Mouse (Mus musculus) brain, embryonic 14.5 days (tissue): ENCODE data around the gene Zfp91.

ENCODE experiments used
- CTCF ChIP-seq: fragments of 200-500 bp; IDR thresholded peaks from 2 replicates; pipeline ENCODE4 v1.5.1; 2012; ENCODE audit warnings: inconsistent platforms, mild to moderate bottlenecking, moderate library complexity, borderline replicate concordance; ENCODE audit not compliant: insufficient read depth, insufficient read length; ENCODE audit errors: extremely low read depth
- POLR2A ChIP-seq: fragments of 200-500 bp; IDR thresholded peaks from 2 replicates; pipeline ENCODE4 v1.6.1; 2012; ENCODE audit warnings: mild to moderate bottlenecking, inconsistent platforms, borderline replicate concordance; ENCODE audit not compliant: poor library complexity, insufficient read depth, insufficient read length, severe bottlenecking; ENCODE audit errors: extremely low read depth

DNA sequence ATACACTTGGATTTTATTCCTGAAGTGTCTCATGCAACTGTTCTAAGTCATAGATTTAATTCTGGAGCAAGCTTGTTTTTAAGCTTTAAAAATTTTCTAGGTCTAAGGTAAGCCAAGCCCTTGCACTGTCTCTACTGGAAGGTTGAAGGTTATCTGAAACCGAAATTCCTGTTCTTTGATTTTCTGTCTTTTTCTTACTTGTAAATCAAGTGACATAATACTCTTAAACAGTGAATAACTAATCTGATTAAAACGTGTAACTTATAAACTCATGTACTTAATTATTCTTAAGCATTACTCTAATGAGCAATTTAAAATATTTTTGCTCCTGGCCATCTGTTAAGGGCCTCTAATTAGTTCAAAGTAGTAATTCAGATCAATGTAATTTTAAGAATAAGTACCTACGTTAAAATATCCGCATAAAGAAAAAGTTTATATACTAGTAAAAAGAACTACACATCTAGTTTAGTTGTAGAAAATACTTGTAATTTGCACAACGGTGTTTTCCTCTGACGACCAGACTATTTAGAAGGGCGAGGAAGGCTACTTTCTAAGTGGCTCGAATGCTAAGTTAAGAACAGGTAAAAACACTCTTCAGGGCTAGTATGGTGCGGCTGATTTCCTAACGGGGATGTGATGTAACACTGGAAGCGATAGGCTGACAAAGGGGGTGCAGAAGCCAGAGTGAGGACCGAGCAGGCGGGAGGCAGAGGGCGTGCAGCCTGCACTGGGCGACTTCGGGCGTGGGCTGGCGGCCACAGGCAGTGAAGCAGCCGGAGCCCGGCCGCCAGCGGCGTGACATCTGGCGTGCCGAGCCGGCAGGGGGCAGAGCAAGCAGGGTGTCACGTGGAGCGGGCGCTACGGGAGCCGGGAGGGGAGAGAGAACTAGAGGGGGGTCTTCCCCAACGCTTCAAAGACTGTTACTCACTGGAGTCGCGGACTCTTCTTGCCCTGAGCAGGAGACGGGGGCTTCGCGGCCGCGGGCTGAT, 1.6 kb downstream of the Zfp91 start:
- TF ChIP-seq POLR2A (no peak; the same call in 1 of the 2 replicates), CTCF (peak; percentile 68)
